Mouse (Mus musculus) heart, embryonic 11.5 days (tissue): ENCODE measurements around the gene Mylk. TPM values are rescaled to one million over a fixed set of nuclear protein-coding genes. Genes with fewer than 3 reads are reported as not detected.

Experiments used
- ATAC-seq: fragments of 200-750 bp; cut with Nextera tagmentation; replicated peaks from 2 replicates; pipeline ENCODE4 v1.8.0; 2017; ENCODE audit warnings: moderate library complexity; ENCODE audit not compliant: insufficient number of reproducible peaks, low FRiP score, low TSS enrichment
- H3K27ac ChIP-seq: fragments of 300-500 bp; sonication (generic); 2 replicates; pipeline ENCODE4 v1.5.1; 2014; ENCODE audit warnings: mild to moderate bottlenecking, low read depth, low read length
- H3K27me3 ChIP-seq: fragments of 300-500 bp; sonication (generic); 2 replicates; pipeline ENCODE4 v1.6.1; 2014; ENCODE audit warnings: mild to moderate bottlenecking, low read length, mixed read lengths; ENCODE audit not compliant: control insufficient read depth, insufficient read depth
- H3K36me3 ChIP-seq: fragments of 300-500 bp; sonication (generic); 2 replicates; pipeline ENCODE4 v1.6.1; 2014; ENCODE audit warnings: mild to moderate bottlenecking, low read length, moderate library complexity, mixed read lengths; ENCODE audit not compliant: control insufficient read depth, insufficient read depth
- H3K4me1 ChIP-seq: fragments of 300-500 bp; sonication (generic); 2 replicates; pipeline ENCODE4 v1.6.1; 2014; ENCODE audit warnings: low read length; ENCODE audit not compliant: control insufficient read depth, insufficient read depth
- H3K4me2 ChIP-seq: fragments of 300-500 bp; sonication (generic); 2 replicates; pipeline ENCODE4 v1.6.1; 2014; ENCODE audit warnings: mild to moderate bottlenecking, moderate library complexity
- H3K4me3 ChIP-seq: fragments of 300-500 bp; sonication (generic); 2 replicates; pipeline ENCODE4 v1.5.1; 2014; ENCODE audit warnings: low read depth, low read length
- H3K9ac ChIP-seq: fragments of 300-500 bp; sonication (generic); 2 replicates; pipeline ENCODE4 v1.6.1; 2014; ENCODE audit warnings: mild to moderate bottlenecking, low read depth, low read length, moderate library complexity
- H3K9me3 ChIP-seq: fragments of 300-500 bp; sonication (generic); replicated peaks from 2 replicates; pipeline ENCODE4 v1.6.1; 2016; ENCODE audit warnings: low read length; ENCODE audit not compliant: control insufficient read depth
- WGBS: fragments of 180-500 bp; shearing (Covaris S2); extraction: QIAGEN DNeasy Blood & Tissue Kit; methylation state at CpG from one replicate; pipeline ENCODE4 v1.1.7; 2014; ENCODE audit not compliant: insufficient replicate concordance; 5-methylcytosine and 5-hydroxymethylcytosine counted together
- polyA plus RNA-seq: library from polyadenylated mRNA; unstranded; fragments of >200 nt; fragmentation: Nextera tagmentation; extraction: Ambion mirVana; gene quantifications from 2 replicates; pipeline ENCODE4 v1.2.1, GENCODE M21; 2014

Gene Mylk
- polyA plus RNA-seq, 1 experiment from 2014 or later: 4.3 TPM

- WGBS: 82% methylated on average over 6 of the region's 6 CpGs
- Histone ChIP-seq H3K4me2 (no peak overlapping the region), H3K9me3 (no peaks in the 10 kb centered on the region), H3K27ac (no peak overlapping the region), H3K4me3 (no peak overlapping the region), H3K36me3 (no peaks in the 10 kb centered on the region), H3K4me1 (no peaks in the 10 kb centered on the region), H3K9ac (no peak overlapping the region), H3K27me3 (no peaks in the 10 kb centered on the region)
- ATAC-seq: no peak
Measured at GRCm38 (mm10) chr16:34844783-34845182, 99.8 kb downstream of the Mylk start.

GRCm38 (mm10) chr16:34847638-34848037 is 102.6 kb downstream of the Mylk start:
- Histone ChIP-seq H3K4me1 (no peaks in the 10 kb centered on the region), H3K36me3 (no peaks in the 10 kb centered on the region), H3K9ac (no peak overlapping the region), H3K27ac (no peak overlapping the region), H3K4me3 (no peak overlapping the region), H3K27me3 (no peaks in the 10 kb centered on the region), H3K4me2 (no peak overlapping the region), H3K9me3 (no peaks in the 10 kb centered on the region)
- ATAC-seq: no peak
- 40% methylated on average over 3 of the region's 3 CpGs for WGBS

GRCm38 (mm10) chr16:34854066-34854465 is 109.1 kb downstream of the Mylk start:
- Histone ChIP-seq H3K4me1 (no peaks in the 10 kb centered on the region), H3K4me2 (no peak overlapping the region), H3K36me3 (no peaks in the 10 kb centered on the region), H3K4me3 (no peak overlapping the region), H3K9ac (no peak overlapping the region), H3K27ac (no peak overlapping the region), H3K9me3 (no peaks in the 10 kb centered on the region), H3K27me3 (no peaks in the 10 kb centered on the region)
- WGBS: 62% methylated on average over 7 of the region's 7 CpGs
- no peak for ATAC-seq

- Histone ChIP-seq H3K4me3 (no peak overlapping the region), H3K4me2 (no peak overlapping the region), H3K9ac (no peak overlapping the region), H3K4me1 (no peaks in the 10 kb centered on the region), H3K9me3 (no peaks in the 10 kb centered on the region), H3K27ac (no peak overlapping the region), H3K36me3 (no peaks in the 10 kb centered on the region), H3K27me3 (no peaks in the 10 kb centered on the region)
- ATAC-seq: no peak
- 78% methylated on average over 6 of the region's 6 CpGs for WGBS
Measured at GRCm38 (mm10) chr16:34855136-34855535, 110.1 kb downstream of the Mylk start.

- H3K9ac ChIP-seq: no peak overlapping the region
- ATAC-seq: no peak
- no peaks in the 10 kb centered on the region for H3K27me3 ChIP-seq
- no peaks in the 10 kb centered on the region for H3K4me1 ChIP-seq
- no peak overlapping the region for H3K4me2 ChIP-seq
- no peak overlapping the region for H3K27ac ChIP-seq
- H3K36me3 ChIP-seq: no peaks in the 10 kb centered on the region
- H3K9me3 ChIP-seq: no peaks in the 10 kb centered on the region
- WGBS: 78% methylated on average over 2 of the region's 2 CpGs
- no peak overlapping the region for H3K4me3 ChIP-seq
Measured at GRCm38 (mm10) chr16:34855751-34856150, 110.7 kb downstream of the Mylk start.

- ATAC-seq: no peak
- WGBS: 59% methylated on average over 5 of the region's 5 CpGs
- Histone ChIP-seq H3K9me3 (no peaks in the 10 kb centered on the region), H3K4me2 (no peak overlapping the region), H3K4me3 (no peak overlapping the region), H3K4me1 (peaks cover 8% of the 10 kb centered on the region), H3K36me3 (no peaks in the 10 kb centered on the region), H3K9ac (no peak overlapping the region), H3K27ac (no peak overlapping the region), H3K27me3 (no peaks in the 10 kb centered on the region)
Measured at GRCm38 (mm10) chr16:34857631-34858030, 112.6 kb downstream of the Mylk start.

GRCm38 (mm10) chr16:34860761-34861160 is 115.8 kb downstream of the Mylk start:
- Histone ChIP-seq H3K27me3 (no peaks in the 10 kb centered on the region), H3K36me3 (no peaks in the 10 kb centered on the region), H3K4me1 (peaks cover 8% of the 10 kb centered on the region), H3K9me3 (no peaks in the 10 kb centered on the region), H3K27ac (no peak overlapping the region), H3K9ac (no peak overlapping the region), H3K4me3 (no peak overlapping the region), H3K4me2 (no peak overlapping the region)
- 86% methylated on average over 3 of the region's 3 CpGs for WGBS
- ATAC-seq: no peak

- H3K27me3 ChIP-seq: no peaks in the 10 kb centered on the region
- WGBS: 48% methylated on average over 10 of the region's 10 CpGs
- no peak overlapping the region for H3K4me3 ChIP-seq
- no peaks in the 10 kb centered on the region for H3K9me3 ChIP-seq
- peaks cover 8% of the 10 kb centered on the region for H3K4me1 ChIP-seq
- no peak overlapping the region for H3K9ac ChIP-seq
- no peak overlapping the region for H3K4me2 ChIP-seq
- no peaks in the 10 kb centered on the region for H3K36me3 ChIP-seq
- H3K27ac ChIP-seq: 0 out of 2 replicates have a peak overlapping the region, but pooled peaks have one; percentile 4
- ATAC-seq: no peak
Measured at GRCm38 (mm10) chr16:34861744-34862365, 116.8 kb downstream of the Mylk start.

- Histone ChIP-seq H3K4me3 (no peak overlapping the region), H3K9ac (no peak overlapping the region), H3K9me3 (no peaks in the 10 kb centered on the region), H3K27ac (no peak overlapping the region), H3K4me2 (no peak overlapping the region), H3K4me1 (peaks cover 8% of the 10 kb centered on the region), H3K36me3 (no peaks in the 10 kb centered on the region), H3K27me3 (no peaks in the 10 kb centered on the region)
- ATAC-seq: no peak
- WGBS: 57% methylated on average over 4 of the region's 4 CpGs
Measured at GRCm38 (mm10) chr16:34865373-34865772, 120.4 kb downstream of the Mylk start.
